Mouse (Mus musculus) hindbrain, embryonic 15.5 days (tissue): ENCODE data around the gene Rpl14. TPM values are rescaled to one million over a fixed set of nuclear protein-coding genes. Genes with fewer than 3 reads are reported as not detected.

Experiments used
- ATAC-seq: fragments of 200-750 bp; cut with Nextera tagmentation; 2 replicates; pipeline ENCODE4 v1.8.0; 2017; ENCODE audit warnings: low read depth, moderate number of reproducible peaks, moderate TSS enrichment; ENCODE audit not compliant: low FRiP score
- H3K27ac ChIP-seq: fragments of 300-500 bp; sonication (generic); replicated peaks from 2 replicates; pipeline ENCODE4 v1.5.1; 2015; ENCODE audit warnings: mild to moderate bottlenecking, inconsistent platforms
- H3K27me3 ChIP-seq: fragments of 300-500 bp; sonication (generic); 2 replicates; pipeline ENCODE4 v1.6.1; 2015; ENCODE audit warnings: control low read depth, inconsistent platforms
- H3K36me3 ChIP-seq: fragments of 300-500 bp; sonication (generic); 2 replicates; pipeline ENCODE4 v1.6.1; 2015; ENCODE audit warnings: control low read depth, inconsistent platforms
- H3K4me1 ChIP-seq: fragments of 300-500 bp; sonication (generic); replicated peaks from 2 replicates; pipeline ENCODE4 v1.6.1; 2015; ENCODE audit warnings: control low read depth, inconsistent platforms
- H3K4me2 ChIP-seq: fragments of 300-500 bp; sonication (generic); 2 replicates; pipeline ENCODE4 v1.6.1; 2015; ENCODE audit warnings: moderate library complexity, mild to moderate bottlenecking, inconsistent platforms
- H3K4me3 ChIP-seq: fragments of 300-500 bp; sonication (generic); 2 replicates; pipeline ENCODE4 v1.5.1; 2015; ENCODE audit warnings: mild to moderate bottlenecking, inconsistent platforms
- H3K9ac ChIP-seq: fragments of 300-500 bp; sonication (generic); 2 replicates; pipeline ENCODE4 v1.6.1; 2015; ENCODE audit warnings: inconsistent platforms
- H3K9me3 ChIP-seq: fragments of 300-500 bp; sonication (generic); 2 replicates; pipeline ENCODE4 v1.6.1; 2016; ENCODE audit warnings: control low read depth, inconsistent platforms
- WGBS: fragments of 180-500 bp; shearing (Covaris S2); methylation state at CpG from one replicate; pipeline ENCODE4 v1.1.7; 2015; 5-methylcytosine and 5-hydroxymethylcytosine counted together
- polyA plus RNA-seq: library from polyadenylated mRNA; unstranded; fragments of >200 nt; fragmentation: Nextera tagmentation; extraction: Ambion mirVana; gene quantifications from 2 replicates; pipeline ENCODE4 v1.2.1, GENCODE M21; 2015

The Rpl14 gene
- polyA plus RNA-seq, 1 experiment from 2014 or later: 408 TPM

GRCm38 (mm10) chr9:120619709-120620408 lies 48.6 kb downstream of the Rpl14 start:
- peak overlapping the region; percentile 75 for H3K27ac ChIP-seq
- peak overlapping the region; percentile 14; the same call in 1 of the 2 replicates for H3K4me3 ChIP-seq
- no peaks in the 10 kb centered on the region for H3K27me3 ChIP-seq
- H3K9me3 ChIP-seq: 0 out of 2 replicates have a peak, but pooled peaks cover 8% of the 10 kb centered on the region
- peak; percentile 88 for ATAC-seq
- no peaks in the 10 kb centered on the region for H3K36me3 ChIP-seq
- 6% methylated on average over 26 of the region's 26 CpGs for WGBS
- H3K9ac ChIP-seq: peak overlapping the region; percentile 21; the same call in 1 of the 2 replicates
- peak overlapping the region; percentile 52 for H3K4me2 ChIP-seq
- H3K4me1 ChIP-seq: peaks cover 20% of the 10 kb centered on the region

DNA sequence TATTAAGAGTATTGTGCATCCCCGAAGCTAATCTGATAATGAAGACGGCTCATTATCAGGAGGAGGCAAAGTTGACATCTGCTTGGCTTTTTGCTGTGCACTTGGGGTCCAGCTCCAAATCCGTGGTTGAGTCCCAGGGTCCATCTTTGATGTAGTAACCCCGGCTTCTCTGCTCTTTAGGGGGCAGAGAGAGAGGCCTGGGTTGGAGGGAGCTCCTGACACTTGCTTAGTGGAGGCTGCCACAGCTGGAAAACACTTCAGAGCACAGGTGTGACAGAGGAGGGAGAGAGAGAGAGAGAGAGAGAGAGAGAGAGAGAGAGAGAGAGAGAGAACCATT lies 49.1 kb downstream of the Rpl14 start:
- peaks cover 20% of the 10 kb centered on the region for H3K4me1 ChIP-seq
- ATAC-seq: no peak
- H3K4me3 ChIP-seq: no peak overlapping the region
- no peaks in the 10 kb centered on the region for H3K36me3 ChIP-seq
- H3K4me2 ChIP-seq: no peak overlapping the region
- peak overlapping the region; percentile 75 for H3K27ac ChIP-seq
- WGBS: 19% methylated on average over 4 of the region's 4 CpGs
- no peak overlapping the region for H3K9ac ChIP-seq
- H3K9me3 ChIP-seq: 0 out of 2 replicates have a peak, but pooled peaks cover 13% of the 10 kb centered on the region
- H3K27me3 ChIP-seq: no peaks in the 10 kb centered on the region

Other genes with a start within 250 kb of the Rpl14 start
- gene Eif1b, start 79.2 kb upstream of the Rpl14 start, polyA plus RNA-seq: 283 and 285 TPM in 2 replicates
- 3.2 and 4.1 TPM in 2 replicates for gene Entpd3, start 31.6 kb upstream of the Rpl14 start, polyA plus RNA-seq